Mouse (Mus musculus): ENCODE data around the gene Rsad2.

DNA sequence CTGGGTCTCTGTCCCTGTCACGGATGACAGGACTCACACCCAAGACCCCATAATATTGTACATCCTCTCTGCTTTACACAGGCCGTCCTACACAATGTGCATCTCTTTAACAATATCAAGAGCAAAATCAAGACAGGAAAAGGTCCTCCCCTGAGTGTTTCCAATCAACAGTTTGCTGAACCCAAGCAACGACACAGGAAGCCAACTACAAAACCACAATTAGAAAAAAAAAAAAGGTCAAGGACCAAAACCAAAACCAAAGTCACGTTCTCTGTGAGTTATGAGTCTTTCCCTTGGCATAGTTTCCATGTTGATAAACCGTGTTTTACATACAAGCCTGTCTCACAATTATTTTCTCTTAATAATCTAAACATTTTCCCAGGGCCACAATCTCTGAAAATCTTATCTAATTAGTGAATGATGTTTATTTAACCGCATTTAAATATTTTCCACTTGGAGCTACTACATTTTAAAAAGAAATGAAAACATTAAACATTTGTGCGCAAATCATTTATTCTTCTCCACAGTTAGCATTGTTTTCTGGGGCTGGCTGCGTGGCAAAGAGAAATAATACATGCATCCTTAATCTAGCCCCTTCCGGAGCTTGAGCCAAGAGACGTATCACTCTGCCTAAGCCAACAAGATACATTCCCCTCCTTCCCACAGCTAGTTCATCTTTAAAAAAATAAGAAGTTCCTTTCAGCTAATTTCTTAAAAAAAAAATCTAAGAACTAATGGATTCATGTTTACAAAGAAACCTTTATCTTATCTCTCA, 54.4 kb downstream of the Rsad2 start:
- TF ChIP-seq POLR2A (IDR thresholded peaks at IDR 0.05; ENCODE audit: borderline replicate concordance, extremely low read depth, insufficient read depth, insufficient read length, poor library complexity, severe bottlenecking): no peak
- no peak for TF ChIP-seq CTCF (IDR thresholded peaks at IDR 0.05; ENCODE audit: borderline replicate concordance, extremely low read depth, insufficient read depth, insufficient read length)

Measured in brain, embryonic 14.5 days (tissue).